Mouse (Mus musculus): Measurements from ENCODE around the gene Nt5c2. TPM values are rescaled to one million over a fixed set of nuclear protein-coding genes. Genes with fewer than 3 reads are reported as not detected.

The Nt5c2 gene
- polyA plus RNA-seq, 1 experiment from 2014 or later, result 111 TPM

- Histone ChIP-seq H3K27me3 (replicated peaks) (no peaks in the 10 kb centered on the region), H3K4me3 (no peak overlapping the region), H3K27ac (ENCODE audit: poor library complexity, severe bottlenecking) (no peak overlapping the region), H3K4me1 (replicated peaks) (peaks cover 24% of the 10 kb centered on the region), H3K9ac (no peak overlapping the region), H3K4me2 (no peak overlapping the region), H3K36me3 (peaks cover 39% of the 10 kb centered on the region), H3K9me3 (replicated peaks) (peaks cover 9% of the 10 kb centered on the region)
- 0 out of 2 replicates have a peak, but pooled peaks have one; percentile 40 for ATAC-seq (ENCODE audit: insufficient number of reproducible peaks, low FRiP score)
- WGBS, result 59% methylated on average over 6 of the region's 6 CpGs
Observed at GRCm38 (mm10) chr19:46900786-46901185, 114.2 kb downstream of the Nt5c2 start.

- Histone ChIP-seq H3K9ac (no peak overlapping the region), H3K9me3 (replicated peaks) (peaks cover 9% of the 10 kb centered on the region), H3K27ac (ENCODE audit: poor library complexity, severe bottlenecking) (no peak overlapping the region), H3K4me2 (no peak overlapping the region), H3K36me3 (peaks cover 43% of the 10 kb centered on the region), H3K27me3 (replicated peaks) (no peaks in the 10 kb centered on the region), H3K4me3 (no peak overlapping the region), H3K4me1 (replicated peaks) (peaks cover 20% of the 10 kb centered on the region)
- WGBS, result 44% methylated on average over 5 of the region's 5 CpGs
- ATAC-seq (ENCODE audit: insufficient number of reproducible peaks, low FRiP score), result no peak
Observed at GRCm38 (mm10) chr19:46899871-46900270, 115.1 kb downstream of the Nt5c2 start.

GRCm38 (mm10) chr19:46899306-46899705, 115.6 kb downstream of the Nt5c2 start:
- peak overlapping the region; percentile 14 for H3K27ac ChIP-seq (ENCODE audit: poor library complexity, severe bottlenecking)
- peaks cover 20% of the 10 kb centered on the region for H3K4me1 ChIP-seq (replicated peaks)
- no peak overlapping the region for H3K4me3 ChIP-seq
- H3K9ac ChIP-seq, result no peak overlapping the region
- H3K36me3 ChIP-seq, result peaks cover 40% of the 10 kb centered on the region
- no peaks in the 10 kb centered on the region for H3K27me3 ChIP-seq (replicated peaks)
- H3K9me3 ChIP-seq (replicated peaks), result peaks cover 9% of the 10 kb centered on the region
- no peak overlapping the region for H3K4me2 ChIP-seq
- ATAC-seq (ENCODE audit: insufficient number of reproducible peaks, low FRiP score), result no peak
- WGBS, result 37% methylated on average over 5 of the region's 5 CpGs

- no peak overlapping the region for H3K4me3 ChIP-seq
- H3K27ac ChIP-seq (ENCODE audit: poor library complexity, severe bottlenecking), result no peak overlapping the region
- 56% methylated on average over 5 of the region's 5 CpGs for WGBS
- peaks cover 9% of the 10 kb centered on the region for H3K9me3 ChIP-seq (replicated peaks)
- H3K36me3 ChIP-seq, result peaks cover 36% of the 10 kb centered on the region
- no peak for ATAC-seq (ENCODE audit: insufficient number of reproducible peaks, low FRiP score)
- H3K4me2 ChIP-seq, result no peak overlapping the region
- H3K9ac ChIP-seq, result no peak overlapping the region
- peaks cover 20% of the 10 kb centered on the region for H3K4me1 ChIP-seq (replicated peaks)
- no peaks in the 10 kb centered on the region for H3K27me3 ChIP-seq (replicated peaks)
Observed at GRCm38 (mm10) chr19:46898222-46898621, 116.7 kb downstream of the Nt5c2 start.

GRCm38 (mm10) chr19:46897135-46897534, 117.8 kb downstream of the Nt5c2 start:
- H3K4me1 ChIP-seq (replicated peaks), result peaks cover 20% of the 10 kb centered on the region
- H3K36me3 ChIP-seq, result peaks cover 45% of the 10 kb centered on the region
- no peak overlapping the region for H3K4me2 ChIP-seq
- 84% methylated on average over 3 of the region's 3 CpGs for WGBS
- H3K27me3 ChIP-seq (replicated peaks), result no peaks in the 10 kb centered on the region
- no peak overlapping the region for H3K4me3 ChIP-seq
- H3K9me3 ChIP-seq (replicated peaks), result peaks cover 9% of the 10 kb centered on the region
- ATAC-seq (ENCODE audit: insufficient number of reproducible peaks, low FRiP score), result no peak
- no peak overlapping the region for H3K9ac ChIP-seq
- no peak overlapping the region for H3K27ac ChIP-seq (ENCODE audit: poor library complexity, severe bottlenecking)

GRCm38 (mm10) chr19:46893484-46893883, 121.5 kb downstream of the Nt5c2 start:
- WGBS, result 74% methylated on average over 7 of the region's 7 CpGs
- H3K36me3 ChIP-seq, result peaks cover 80% of the 10 kb centered on the region
- H3K4me3 ChIP-seq, result no peak overlapping the region
- no peak overlapping the region for H3K27ac ChIP-seq (ENCODE audit: poor library complexity, severe bottlenecking)
- H3K9ac ChIP-seq, result no peak overlapping the region
- peaks cover 2% of the 10 kb centered on the region; the same call in 1 of the 2 replicates for H3K4me1 ChIP-seq (replicated peaks)
- peaks cover 9% of the 10 kb centered on the region for H3K9me3 ChIP-seq (replicated peaks)
- no peaks in the 10 kb centered on the region for H3K27me3 ChIP-seq (replicated peaks)
- no peak overlapping the region for H3K4me2 ChIP-seq
- no peak for ATAC-seq (ENCODE audit: insufficient number of reproducible peaks, low FRiP score)

- peaks cover 80% of the 10 kb centered on the region for H3K36me3 ChIP-seq
- no peak for ATAC-seq (ENCODE audit: insufficient number of reproducible peaks, low FRiP score)
- 81% methylated on average over 3 of the region's 3 CpGs for WGBS
Observed at GRCm38 (mm10) chr19:46892856-46893255, 122.1 kb downstream of the Nt5c2 start.

GRCm38 (mm10) chr19:46890657-46891056, 124.3 kb downstream of the Nt5c2 start:
- Histone ChIP-seq H3K27me3 (replicated peaks) (no peaks in the 10 kb centered on the region), H3K9me3 (replicated peaks) (no peaks in the 10 kb centered on the region), H3K4me3 (no peak overlapping the region), H3K4me2 (no peak overlapping the region), H3K9ac (no peak overlapping the region), H3K4me1 (replicated peaks) (peaks cover 10% of the 10 kb centered on the region), H3K27ac (ENCODE audit: poor library complexity, severe bottlenecking) (no peak overlapping the region), H3K36me3 (peaks cover 81% of the 10 kb centered on the region)
- no peak for ATAC-seq (ENCODE audit: insufficient number of reproducible peaks, low FRiP score)
- 94% methylated on average over 8 of the region's 8 CpGs for WGBS

More at GRCm38 (mm10) chr19:46892856-46893255, 122.1 kb downstream of the Nt5c2 start:
- Histone ChIP-seq H3K4me2 (no peak overlapping the region), H3K4me1 (replicated peaks) (peaks cover 8% of the 10 kb centered on the region), H3K4me3 (no peak overlapping the region), H3K27me3 (replicated peaks) (no peaks in the 10 kb centered on the region), H3K9ac (no peak overlapping the region), H3K27ac (ENCODE audit: poor library complexity, severe bottlenecking) (no peak overlapping the region), H3K9me3 (replicated peaks) (peaks cover 8% of the 10 kb centered on the region)

- 93% methylated on average over 8 of the region's 8 CpGs for WGBS
- H3K9me3 ChIP-seq (replicated peaks), result no peaks in the 10 kb centered on the region
- peaks cover 87% of the 10 kb centered on the region for H3K36me3 ChIP-seq
- H3K27me3 ChIP-seq (replicated peaks), result no peaks in the 10 kb centered on the region
- no peak for ATAC-seq (ENCODE audit: insufficient number of reproducible peaks, low FRiP score)
- H3K4me3 ChIP-seq, result no peak overlapping the region
- H3K9ac ChIP-seq, result no peak overlapping the region
- no peak overlapping the region for H3K4me2 ChIP-seq
- peaks cover 10% of the 10 kb centered on the region for H3K4me1 ChIP-seq (replicated peaks)
- H3K27ac ChIP-seq (ENCODE audit: poor library complexity, severe bottlenecking), result no peak overlapping the region
Observed at GRCm38 (mm10) chr19:46889666-46890065, 125.3 kb downstream of the Nt5c2 start.

- Histone ChIP-seq H3K9me3 (replicated peaks) (no peaks in the 10 kb centered on the region), H3K9ac (no peak overlapping the region), H3K27ac (ENCODE audit: poor library complexity, severe bottlenecking) (0 out of 2 replicates have a peak overlapping the region, but pooled peaks have one; percentile 4), H3K4me3 (no peak overlapping the region), H3K36me3 (peaks cover 93% of the 10 kb centered on the region), H3K4me1 (replicated peaks) (peaks cover 10% of the 10 kb centered on the region), H3K27me3 (replicated peaks) (no peaks in the 10 kb centered on the region), H3K4me2 (no peak overlapping the region)
- 56% methylated on average over 14 of the region's 14 CpGs for WGBS
- peak; percentile 53 for ATAC-seq (ENCODE audit: insufficient number of reproducible peaks, low FRiP score)
Observed at GRCm38 (mm10) chr19:46887811-46888527, 127.0 kb downstream of the Nt5c2 start.

- H3K36me3 ChIP-seq, result peaks cover 92% of the 10 kb centered on the region
- H3K27me3 ChIP-seq (replicated peaks), result no peaks in the 10 kb centered on the region
- H3K4me3 ChIP-seq, result no peak overlapping the region
- ATAC-seq (ENCODE audit: insufficient number of reproducible peaks, low FRiP score), result no peak
- H3K4me1 ChIP-seq (replicated peaks), result peaks cover 10% of the 10 kb centered on the region
- WGBS, result 78% methylated on average over 7 of the region's 7 CpGs
- H3K9me3 ChIP-seq (replicated peaks), result no peaks in the 10 kb centered on the region
- no peak overlapping the region for H3K9ac ChIP-seq
- no peak overlapping the region for H3K4me2 ChIP-seq
- no peak overlapping the region for H3K27ac ChIP-seq (ENCODE audit: poor library complexity, severe bottlenecking)
Observed at GRCm38 (mm10) chr19:46886826-46887225, 128.1 kb downstream of the Nt5c2 start.

GRCm38 (mm10) chr19:46885365-46885764, 129.6 kb downstream of the Nt5c2 start:
- H3K36me3 ChIP-seq, result peaks cover 83% of the 10 kb centered on the region
- no peak overlapping the region for H3K9ac ChIP-seq
- H3K4me3 ChIP-seq, result no peak overlapping the region
- no peak overlapping the region for H3K4me2 ChIP-seq
- peaks cover 10% of the 10 kb centered on the region for H3K4me1 ChIP-seq (replicated peaks)
- WGBS, result 89% methylated on average over 4 of the region's 4 CpGs
- no peaks in the 10 kb centered on the region for H3K9me3 ChIP-seq (replicated peaks)
- no peak overlapping the region for H3K27ac ChIP-seq (ENCODE audit: poor library complexity, severe bottlenecking)
- ATAC-seq (ENCODE audit: insufficient number of reproducible peaks, low FRiP score), result no peak
- no peaks in the 10 kb centered on the region for H3K27me3 ChIP-seq (replicated peaks)

Measured in heart, embryonic 12.5 days (tissue).